Mouse (Mus musculus) CH12F3 (cell line): ENCODE results near the gene Bola3.

ENCODE experiments used
- in situ Hi-C: fragments of 300-500 bp; cut with MboI; formaldehyde crosslinking; loops from 2 replicates; pipeline ENCODE4 v1.14.3; 2020; ENCODE audit warnings: low sequenced_read_pairs

Gene Bola3

GRCm38 (mm10) chr6:83348873-83349272 lies at the start of gene Bola3:
Bola3 (plus strand) TSS chr6:83349147.
- in situ Hi-C loops: no loop called here

DNA sequence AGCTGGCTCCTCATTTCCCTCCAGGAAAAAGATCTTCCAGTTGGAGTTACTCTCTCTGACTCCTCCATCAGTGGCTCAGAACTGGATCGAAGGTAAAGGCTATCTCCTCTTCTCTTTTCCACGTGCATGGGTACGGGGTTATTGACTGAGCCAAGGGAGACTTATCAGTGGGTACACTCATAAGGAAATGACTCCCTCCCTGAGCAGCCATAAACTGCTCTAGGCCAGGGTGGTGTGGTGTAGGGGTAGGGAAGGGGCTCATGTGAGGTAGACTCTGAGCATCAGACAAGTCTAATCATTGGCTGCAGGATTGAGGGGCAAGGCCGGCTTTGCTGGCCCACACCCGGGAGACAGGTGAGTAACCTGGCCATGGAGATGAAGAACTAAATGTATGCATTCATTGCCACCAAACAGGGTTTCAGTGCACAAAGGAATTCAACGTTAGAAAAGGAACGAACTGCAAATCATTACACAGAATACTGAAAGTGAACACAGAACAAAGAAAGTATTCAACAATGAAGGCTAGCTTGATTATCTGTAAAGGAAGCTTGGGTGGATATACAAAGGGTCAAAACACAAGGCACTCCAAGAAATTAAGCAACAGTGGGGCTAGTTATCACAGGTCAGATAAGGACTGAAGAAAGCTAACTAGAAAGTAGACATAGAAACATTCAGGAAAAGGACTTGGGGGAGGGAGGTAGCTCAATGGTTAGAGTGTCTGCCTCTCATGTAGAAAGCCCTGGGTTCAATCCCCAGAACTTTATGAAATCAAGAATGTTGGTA lies 48.3 kb upstream of the Bola3 start:
- in situ Hi-C loops: no loop called here

GRCm38 (mm10) chr6:83301294-83301693 lies 47.7 kb upstream of the Bola3 start:
- in situ Hi-C loops: no loop called here

DNA sequence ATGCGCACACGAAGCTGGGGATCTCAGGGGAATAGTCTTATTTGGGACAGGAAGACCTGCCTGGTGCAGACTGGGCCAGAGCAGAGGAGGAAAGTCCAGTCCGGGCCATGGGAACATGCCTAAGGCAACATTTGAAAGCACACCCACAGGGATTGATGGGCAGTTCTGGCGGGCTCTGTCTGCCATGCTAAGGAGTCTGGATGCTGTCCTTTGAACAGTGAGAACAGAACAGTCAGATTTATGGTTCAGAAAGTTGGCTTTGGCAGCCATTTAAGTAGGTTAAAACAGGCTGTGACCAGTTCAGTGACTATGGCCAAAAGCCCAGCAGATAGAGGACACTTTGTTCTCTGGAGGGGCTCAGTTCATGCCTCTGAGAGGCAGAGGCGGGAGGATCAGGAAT lies 46.7 kb upstream of the Bola3 start:
- in situ Hi-C loops: no loop called here

GRCm38 (mm10) chr6:83309017-83309416 lies 39.9 kb upstream of the Bola3 start:
- in situ Hi-C loops: no loop called here

DNA sequence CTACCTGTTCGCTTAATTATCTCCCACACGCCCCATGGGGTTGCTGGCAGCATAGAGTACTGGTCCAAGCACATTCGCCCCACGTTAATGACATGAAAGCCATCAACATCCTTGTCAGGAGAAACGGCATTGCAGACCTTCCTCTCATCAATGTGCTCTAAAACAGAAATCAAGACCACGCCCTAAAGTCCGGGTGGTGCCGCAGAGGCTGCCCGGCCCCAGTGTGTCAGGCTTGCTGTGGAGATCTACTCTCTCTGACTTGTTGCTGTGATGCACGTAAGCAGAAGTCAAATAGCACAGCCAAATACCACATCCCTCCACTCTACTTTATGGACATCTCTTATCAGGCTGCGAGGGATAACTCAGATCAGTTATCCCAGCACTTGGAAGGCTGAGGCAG lies 37.7 kb upstream of the Bola3 start:
- in situ Hi-C loops: no loop called here

DNA sequence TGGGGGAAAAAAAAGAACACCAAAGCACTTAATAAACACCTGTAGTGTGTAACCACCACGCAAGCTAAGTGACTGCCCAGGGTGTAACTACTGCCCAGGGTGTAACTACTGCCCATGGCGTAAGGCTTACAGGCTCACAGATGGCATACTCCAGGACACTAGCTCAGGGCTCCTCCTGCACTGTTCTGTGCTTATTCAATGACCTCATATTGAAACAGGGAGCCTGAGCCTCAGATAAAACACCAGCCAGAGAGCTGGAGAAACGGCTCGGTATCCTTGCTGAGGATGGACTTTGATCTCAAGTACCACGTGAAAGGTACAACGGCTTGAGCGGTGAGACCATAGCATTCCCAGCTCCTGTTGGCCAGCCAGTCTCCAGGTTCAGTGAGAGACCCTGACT lies 36.9 kb upstream of the Bola3 start:
- in situ Hi-C loops: no loop called here

DNA sequence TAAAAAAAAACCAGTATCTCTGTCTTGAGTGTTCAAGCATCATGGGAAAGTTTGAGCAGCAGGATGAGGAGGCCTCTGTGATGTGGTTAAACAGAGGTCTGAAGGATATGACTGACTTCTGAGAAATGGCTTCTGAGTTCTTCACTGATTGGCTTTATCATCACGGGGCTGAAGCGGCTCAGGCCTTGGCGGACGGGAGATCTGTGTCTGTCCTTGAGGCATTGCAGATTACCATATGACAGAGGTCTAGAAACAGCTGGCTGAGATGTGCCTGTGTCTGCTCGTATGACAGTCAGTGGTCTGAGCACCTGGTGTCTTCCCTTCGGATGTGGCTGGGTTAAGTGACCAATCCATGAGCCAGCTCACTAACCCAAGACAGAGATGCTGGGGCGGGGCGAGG lies 36.4 kb upstream of the Bola3 start:
- in situ Hi-C loops: no loop called here

- in situ Hi-C loops: no loop called here
Measured at GRCm38 (mm10) chr6:83315293-83315692, 33.7 kb upstream of the Bola3 start.

DNA sequence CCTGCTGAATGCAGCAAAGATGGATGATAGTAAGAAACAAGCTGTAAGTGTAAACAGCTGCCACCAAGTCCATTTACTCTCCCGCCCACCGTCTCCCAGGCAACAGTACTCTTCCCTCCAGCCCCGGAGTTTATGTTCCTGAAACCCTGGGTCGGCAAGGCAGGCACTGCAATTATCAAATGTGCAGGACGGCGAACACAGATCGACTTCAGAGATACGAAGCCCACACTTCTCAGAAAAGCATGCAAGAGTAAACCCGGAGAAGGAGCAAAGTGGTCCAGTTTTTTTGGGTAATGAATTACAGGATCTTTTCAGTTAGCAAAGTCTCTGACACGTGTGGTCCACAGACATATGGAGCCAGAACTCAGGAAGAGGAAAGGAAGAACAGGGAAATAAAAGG lies 32.9 kb upstream of the Bola3 start:
- in situ Hi-C loops: no loop called here

DNA sequence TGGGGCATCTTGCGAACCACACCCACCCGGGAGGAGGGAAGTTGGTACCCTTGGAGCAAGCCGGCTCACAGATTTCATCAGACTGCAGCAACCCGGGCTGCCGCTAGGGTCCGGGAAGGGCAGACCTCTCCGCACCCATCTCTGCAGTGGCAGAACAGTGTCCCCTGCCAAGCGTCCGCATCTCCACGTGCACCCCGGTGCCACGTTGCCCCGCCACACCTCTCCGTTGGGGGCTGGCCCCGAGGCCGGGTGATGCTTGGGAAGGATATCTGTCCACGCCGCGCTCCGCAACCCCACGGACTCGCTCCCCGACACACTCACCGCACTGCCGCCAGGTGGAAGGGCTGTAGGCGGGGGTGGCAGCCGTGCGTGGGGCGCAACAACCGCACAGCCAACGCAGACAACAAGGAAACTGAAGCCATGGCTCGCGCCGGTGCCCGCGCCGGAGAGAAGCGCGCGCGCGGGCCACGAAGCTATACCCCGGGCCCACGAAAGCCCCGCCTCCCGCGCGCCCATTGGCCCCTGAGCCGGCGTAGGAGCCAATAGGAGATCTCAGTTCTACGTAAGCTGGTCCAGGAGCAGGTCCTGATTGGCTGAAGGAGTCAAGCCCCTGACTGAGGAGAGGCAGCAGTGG lies 31.7 kb upstream of the Bola3 start:
- in situ Hi-C loops: no loop called here

- in situ Hi-C loops: no loop called here
Measured at GRCm38 (mm10) chr6:83321927-83322326, 27.0 kb upstream of the Bola3 start.

DNA sequence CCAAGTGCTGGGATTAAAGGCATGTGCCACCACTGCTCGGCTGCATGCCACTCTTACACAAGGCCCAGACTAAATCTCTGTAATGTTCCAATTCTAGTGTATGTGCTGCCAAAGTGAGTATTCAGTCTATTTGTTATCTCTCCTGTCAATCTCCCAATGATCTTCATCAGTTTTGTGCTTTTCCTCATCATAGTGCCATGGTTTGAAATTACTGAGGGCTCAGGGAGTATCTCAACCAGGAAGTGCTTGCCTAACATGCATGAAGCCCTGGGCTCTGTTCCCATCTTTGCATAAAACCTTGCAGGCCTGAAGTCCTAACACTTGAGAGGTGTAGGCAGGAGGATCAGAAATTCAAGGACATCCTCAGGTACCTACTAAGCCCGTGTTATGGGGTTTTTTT lies 26.2 kb upstream of the Bola3 start:
- in situ Hi-C loops: no loop called here

DNA sequence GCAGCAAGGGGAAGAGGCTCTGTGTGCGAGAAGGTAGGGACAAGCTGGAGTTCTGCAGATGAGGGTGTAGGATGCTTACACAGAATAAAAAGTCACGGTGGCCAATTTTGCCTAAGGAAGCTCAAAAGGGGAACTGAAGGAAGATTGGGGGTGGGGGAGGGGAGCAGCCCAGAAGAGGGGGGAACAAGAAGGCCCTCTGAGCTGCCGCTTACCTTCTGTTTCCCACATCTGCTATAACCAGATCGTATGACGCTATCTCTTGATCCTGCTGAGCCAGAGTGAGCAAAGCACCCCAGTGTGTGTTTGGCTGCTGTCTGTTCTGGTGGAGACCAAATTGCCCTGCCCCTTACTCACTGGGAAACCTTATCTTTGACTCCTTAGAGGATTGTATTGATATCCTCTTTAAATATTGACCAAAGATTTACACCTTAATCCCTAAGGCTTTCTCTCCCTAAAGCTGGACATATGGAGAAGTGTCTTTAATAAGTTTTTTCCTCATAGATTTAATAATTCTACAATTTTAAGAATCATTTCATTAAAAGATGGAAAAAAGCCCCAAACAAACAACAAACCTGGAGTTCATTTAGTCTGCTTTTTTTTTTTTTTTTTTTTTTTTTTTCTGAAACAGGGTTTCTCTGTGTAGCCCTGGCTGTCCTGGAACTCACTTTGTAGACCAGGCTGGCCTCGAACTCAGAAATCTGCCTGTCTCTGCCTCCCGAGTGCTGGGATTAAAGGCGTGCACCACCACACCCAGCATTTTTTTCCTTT lies 25.1 kb upstream of the Bola3 start:
- in situ Hi-C loops: no loop called here

DNA sequence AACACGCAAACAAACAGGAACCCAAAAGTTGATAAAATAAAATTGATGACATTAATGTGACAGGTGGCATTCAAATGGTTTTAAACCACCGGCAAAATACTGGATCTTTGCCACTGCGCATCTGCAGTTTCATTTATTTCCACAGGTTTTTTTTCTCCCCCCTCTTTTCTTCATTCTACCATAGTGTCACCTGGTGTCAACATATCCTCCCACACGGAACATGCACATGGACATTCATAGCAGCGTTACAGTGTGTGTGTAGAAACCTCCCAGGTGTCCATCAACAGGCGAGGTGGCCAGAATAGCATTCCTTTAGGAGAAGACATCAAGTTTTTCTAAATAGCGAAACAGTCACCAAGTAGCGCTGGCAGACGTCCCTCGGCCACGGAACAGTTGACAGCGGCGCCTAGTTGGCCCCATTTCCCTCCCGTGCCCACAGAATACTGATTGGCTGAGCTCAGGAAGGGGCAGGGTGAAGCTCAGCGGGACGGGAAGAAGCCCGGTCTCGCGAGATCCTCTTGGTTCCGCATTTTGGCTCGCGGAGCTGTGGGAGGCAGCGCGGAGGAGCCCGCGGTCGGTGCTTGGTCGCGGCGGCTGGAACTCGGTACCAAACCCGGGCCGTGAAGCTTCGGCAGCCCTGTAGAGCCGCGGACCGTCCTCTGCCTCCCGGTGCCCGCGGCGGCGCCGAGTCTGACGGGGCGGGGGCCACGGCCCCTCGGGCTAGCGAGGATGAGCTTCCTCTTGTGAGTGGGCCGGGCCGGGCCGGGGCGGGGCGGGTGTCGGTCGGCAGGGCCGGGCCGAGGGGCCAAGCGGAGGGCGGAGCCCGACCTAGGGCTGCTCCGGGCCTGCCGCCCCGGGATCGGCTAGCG lies 23.2 kb upstream of the Bola3 start, which contains the start of the genes Mthfd2 and Mob1a:
Gene Mthfd2, minus strand, starts transcription at position 384 of the 869 bp plus-strand sequence.
Gene Mob1a, plus strand, starts transcription at position 492 of the 869 bp plus-strand sequence.
- in situ Hi-C loops: no loop called here

- in situ Hi-C loops: no loop called here
Measured at GRCm38 (mm10) chr6:83326394-83326736, 22.6 kb upstream of the Bola3 start.

GRCm38 (mm10) chr6:83326761-83327160 lies 22.2 kb upstream of the Bola3 start:
- in situ Hi-C loops: no loop called here

GRCm38 (mm10) chr6:83327591-83328190 lies 21.3 kb upstream of the Bola3 start:
- in situ Hi-C loops: no loop called here

DNA sequence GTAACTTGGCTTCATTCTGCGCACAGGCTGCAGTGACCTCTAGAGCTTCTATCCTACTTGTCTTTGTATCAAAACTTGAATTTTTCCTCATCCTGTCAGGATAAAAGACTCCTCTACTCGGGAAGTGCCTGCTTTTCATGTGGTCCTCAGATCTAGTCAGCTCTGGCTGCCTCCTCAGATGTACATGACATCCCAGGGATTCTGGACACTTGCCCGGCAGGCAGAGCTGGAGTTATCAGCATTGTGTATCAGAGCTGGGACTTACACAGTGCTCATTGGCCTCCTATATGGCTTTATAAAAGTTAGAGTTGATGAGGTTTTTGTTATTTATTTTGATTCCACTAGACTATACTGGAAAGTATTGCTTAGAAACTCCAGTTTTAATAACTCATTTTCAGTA lies 7.6 kb upstream of the Bola3 start:
- in situ Hi-C loops: no loop called here

DNA sequence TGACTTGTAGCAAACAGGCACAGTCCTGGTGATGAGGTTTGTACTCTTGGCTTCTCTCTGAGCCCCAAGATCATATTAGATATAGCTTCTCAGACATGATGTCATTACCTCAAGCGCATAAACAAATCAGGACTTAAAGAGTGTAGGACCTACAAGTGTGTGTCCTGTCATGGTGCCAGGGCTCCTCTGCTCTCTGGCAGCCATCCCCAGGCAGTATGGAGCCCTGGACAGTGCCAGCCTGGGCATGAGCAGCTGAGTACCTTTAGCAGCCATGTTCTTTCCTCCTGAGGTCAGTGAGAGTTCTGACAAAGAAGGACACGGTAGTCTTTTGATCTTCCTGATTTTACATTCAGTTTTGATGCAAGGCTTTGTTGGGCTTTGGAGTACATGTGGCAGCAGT lies 6.0 kb upstream of the Bola3 start:
- in situ Hi-C loops: no loop called here
